Mouse (Mus musculus) MEL (cell line): ENCODE data around the gene Aaed1. TPM values are rescaled to one million over a fixed set of nuclear protein-coding genes. Genes with fewer than 3 reads are reported as not detected.

Source experiments
- DNase-seq: peaks from one replicate; pipeline ENCODE4 v3.0.0; 2011; ENCODE audit warnings: low read depth, low spot score
- H3K27ac ChIP-seq: 2 replicates; pipeline ENCODE4 v1.5.1; 2012; ENCODE audit warnings: low read depth, mild to moderate bottlenecking, control low read depth, low read length, moderate library complexity; ENCODE audit not compliant: control insufficient read depth
- H3K27me3 ChIP-seq, 2 experiments: fragments of 150-350 bp in 1 of 2; sonication (generic) in 1 of 2; 2 replicates each; pipeline ENCODE4 v1.6.1; 2012; ENCODE audit warnings: low read length in 2 of 2, mild to moderate bottlenecking in 2 of 2, improper control_type of control experiment in 1 of 2, moderate library complexity in 1 of 2; ENCODE audit not compliant: insufficient read depth in 2 of 2, control insufficient read depth in 1 of 2
- H3K36me3 ChIP-seq, 2 experiments: 2 replicates each; pipeline ENCODE4 v1.6.1; 2012 to 2014; ENCODE audit warnings: low read length in 2 of 2, improper control_type of control experiment in 1 of 2, inconsistent platforms in 1 of 2, mild to moderate bottlenecking in 1 of 2; ENCODE audit not compliant: insufficient read depth in 2 of 2, control insufficient read depth in 1 of 2
- H3K4me1 ChIP-seq, 2 experiments: fragments of 150-350 bp in 1 of 2; sonication (generic) in 1 of 2; 2 replicates each; pipeline ENCODE4 v1.6.1; 2012; ENCODE audit warnings: low read length in 2 of 2, improper control_type of control experiment in 1 of 2, mild to moderate bottlenecking in 1 of 2; ENCODE audit not compliant: insufficient read depth in 2 of 2, control insufficient read depth in 1 of 2
- H3K4me3 ChIP-seq, 2 experiments: fragments of 150-350 bp in 1 of 2; sonication (generic) in 1 of 2; 2 replicates each; pipeline ENCODE4 v1.5.1; 2012; ENCODE audit warnings: low read depth in 2 of 2, low read length in 2 of 2, mild to moderate bottlenecking in 2 of 2, moderate library complexity in 2 of 2, control low read depth in 1 of 2, improper control_type of control experiment in 1 of 2; ENCODE audit not compliant: control insufficient read depth in 1 of 2, insufficient read depth in 1 of 2
- H3K79me2 ChIP-seq: 2 replicates; pipeline ENCODE4 v1.6.1; 2012; ENCODE audit warnings: mild to moderate bottlenecking, low read length, moderate library complexity; ENCODE audit not compliant: control insufficient read depth, poor library complexity, insufficient read depth
- H3K9ac ChIP-seq: 2 replicates; pipeline ENCODE4 v1.6.1; 2012; ENCODE audit warnings: low read depth, mild to moderate bottlenecking, control low read depth, low read length, moderate library complexity; ENCODE audit not compliant: control insufficient read depth, poor library complexity, severe bottlenecking
- H3K9me3 ChIP-seq: fragments of 150-350 bp; sonication (generic); replicated peaks from 2 replicates; pipeline ENCODE4 v1.6.1; 2012; ENCODE audit warnings: mild to moderate bottlenecking, low read length, improper control_type of control experiment, moderate library complexity; ENCODE audit not compliant: insufficient read depth
- BHLHE40 ChIP-seq: IDR thresholded peaks from 2 replicates; pipeline ENCODE4 v1.6.1; 2012; ENCODE audit warnings: low read depth, mild to moderate bottlenecking, inconsistent platforms, low read length, improper control_type of control experiment, borderline replicate concordance
- CHD2 ChIP-seq: IDR thresholded peaks from 2 replicates; pipeline ENCODE4 v1.6.1; 2011; ENCODE audit warnings: low read length, improper control_type of control experiment
- ELF1 ChIP-seq: IDR thresholded peaks from 2 replicates; pipeline ENCODE4 v1.6.1; 2014; ENCODE audit warnings: low read depth, mild to moderate bottlenecking, inconsistent platforms, low read length, improper control_type of control experiment, moderate library complexity
- EP300 ChIP-seq, 2 experiments: IDR thresholded peaks; 2 replicates each; pipeline ENCODE4 v1.6.1; 2011; ENCODE audit warnings: improper control_type of control experiment in 2 of 2, low read length in 2 of 2, low read depth in 1 of 2, mild to moderate bottlenecking in 1 of 2
- GABPA ChIP-seq: IDR thresholded peaks from 2 replicates; pipeline ENCODE4 v1.6.1; 2012; ENCODE audit warnings: low read depth, mild to moderate bottlenecking, inconsistent platforms, low read length, improper control_type of control experiment, moderate library complexity
- GATA1 ChIP-seq: IDR thresholded peaks from 2 replicates; pipeline ENCODE4 v1.6.1; 2011; ENCODE audit warnings: low read depth, low read length, improper control_type of control experiment
- HCFC1 ChIP-seq: IDR thresholded peaks from 2 replicates; pipeline ENCODE4 v1.6.1; 2012; ENCODE audit warnings: low read depth, mild to moderate bottlenecking, inconsistent platforms, low read length, improper control_type of control experiment, moderate library complexity
- KAT2A ChIP-seq: conservative IDR thresholded peaks from 2 replicates; pipeline ENCODE4 v1.6.1; 2012; ENCODE audit warnings: low read depth, low read length, improper control_type of control experiment, inconsistent platforms
- MAFK ChIP-seq: IDR thresholded peaks from 2 replicates; pipeline ENCODE4 v1.6.1; 2011; ENCODE audit warnings: low read depth, mild to moderate bottlenecking, low read length, improper control_type of control experiment, borderline replicate concordance
- MAZ ChIP-seq: IDR thresholded peaks from 2 replicates; pipeline ENCODE4 v1.6.1; 2012; ENCODE audit warnings: low read depth, mild to moderate bottlenecking, inconsistent platforms, low read length, improper control_type of control experiment
- MYC ChIP-seq: IDR thresholded peaks from 2 replicates; pipeline ENCODE4 v1.6.1; 2011; ENCODE audit warnings: low read depth, mild to moderate bottlenecking, low read length, improper control_type of control experiment, moderate library complexity
- RCOR1 ChIP-seq: IDR thresholded peaks from 2 replicates; pipeline ENCODE4 v1.6.1; 2012; ENCODE audit warnings: low read depth, mild to moderate bottlenecking, inconsistent platforms, low read length, improper control_type of control experiment
- SMC3 ChIP-seq: IDR thresholded peaks from 2 replicates; pipeline ENCODE4 v1.6.1; 2011; ENCODE audit warnings: low read depth, low read length, improper control_type of control experiment
- TAL1 ChIP-seq: IDR thresholded peaks from 2 replicates; pipeline ENCODE4 v1.6.1; 2012; ENCODE audit warnings: mild to moderate bottlenecking, inconsistent platforms, low read length, moderate library complexity, mixed read lengths
- TBP ChIP-seq: IDR thresholded peaks from 2 replicates; pipeline ENCODE4 v1.8.0; 2011; ENCODE audit warnings: low read depth, low read length, improper control_type of control experiment
- USF1 ChIP-seq: IDR thresholded peaks from 2 replicates; pipeline ENCODE4 v1.6.1; 2014; ENCODE audit warnings: low read depth, mild to moderate bottlenecking, inconsistent platforms, low read length, improper control_type of control experiment, moderate library complexity
- ZKSCAN1 ChIP-seq: IDR thresholded peaks from 2 replicates; pipeline ENCODE4 v1.6.1; 2012; ENCODE audit warnings: low read depth, mild to moderate bottlenecking, inconsistent platforms, low read length, improper control_type of control experiment, moderate library complexity
- ZNF384 ChIP-seq: IDR thresholded peaks from 2 replicates; pipeline ENCODE4 v1.6.1; 2012; ENCODE audit warnings: low read depth, mild to moderate bottlenecking, inconsistent platforms, low read length, improper control_type of control experiment
- polyA plus RNA-seq, 2 experiments: library from polyadenylated mRNA; stranded (reverse) in 1 of 2; unstranded in 1 of 2; fragments of >175 nt in 1 of 2; fragments of >200 nt in 1 of 2; gene quantifications; 2 replicates each; pipeline versions ENCODE4 v1.2.1 to v1.2.4; 2012; ENCODE audit warnings: low replicate concordance in 2 of 2, low read depth in 1 of 2; ENCODE audit not compliant: insufficient read length in 2 of 2, insufficient read depth in 1 of 2, missing spikeins in 1 of 2
- total RNA-seq: library from RNA; depleted of rRNA; stranded (reverse); fragments of 300-350 nt; gene quantifications from 2 replicates; pipeline ENCODE4 v1.2.3, GENCODE M21; 2012

Gene Aaed1
- total and polyA plus RNA-seq, 3 experiments = 4.2 to 190 (median 13.5) TPM

GRCm38 (mm10) chr13:64335546-64336132 lies 23.1 kb upstream of the Aaed1 start:
- Histone ChIP-seq H3K4me1 (no peaks in the 10 kb centered on the region), H3K9me3 (no peaks in the 10 kb centered on the region), H3K27me3 (no peaks in the 10 kb centered on the region; a peak in 1 of 4 replicates), H3K36me3 (no peaks in the 10 kb centered on the region), H3K9ac (no peak overlapping the region), H3K4me3 (no peak overlapping the region), H3K79me2 (no peaks in the 10 kb centered on the region), H3K27ac (no peak overlapping the region)
- no peak for DNase-seq
- TF ChIP-seq TAL1 (no peak), USF1 (no peak), RCOR1 (no peak), ZNF384 (no peak), ZKSCAN1 (no peak), KAT2A (no peak), MYC (no peak)

DNA sequence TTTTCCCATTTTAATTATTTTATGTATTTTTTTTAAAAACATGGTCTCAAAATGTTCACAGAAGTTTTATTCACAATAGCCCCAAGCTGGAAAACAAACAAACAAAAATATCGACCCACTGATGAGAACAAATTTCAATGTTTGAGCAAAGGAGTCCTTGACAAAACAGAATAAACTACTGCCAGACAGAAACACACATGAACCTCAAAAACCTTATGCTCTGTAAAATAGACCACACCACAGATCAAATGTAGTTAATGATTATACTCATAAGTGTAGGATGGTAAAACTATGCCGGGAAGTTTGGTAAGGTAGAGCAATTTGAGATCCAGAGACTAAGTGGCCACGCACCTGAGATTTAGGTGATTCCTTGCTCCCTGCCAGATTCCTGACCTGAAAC lies 20.6 kb upstream of the Aaed1 start:
- H3K79me2 ChIP-seq = no peaks in the 10 kb centered on the region
- H3K9me3 ChIP-seq = no peaks in the 10 kb centered on the region
- no peak overlapping the region for H3K9ac ChIP-seq
- no peak overlapping the region for H3K27ac ChIP-seq
- no peaks in the 10 kb centered on the region for H3K4me1 ChIP-seq
- no peaks in the 10 kb centered on the region for H3K36me3 ChIP-seq
- DNase-seq = no peak
- H3K27me3 ChIP-seq = no peaks in the 10 kb centered on the region; a peak in 1 of 4 replicates
- no peak for TF ChIP-seq TBP
- TF ChIP-seq BHLHE40 = no peak
- no peak for TF ChIP-seq HCFC1
- no peak overlapping the region for H3K4me3 ChIP-seq

- no peak for DNase-seq
- no peaks in the 10 kb centered on the region for H3K9me3 ChIP-seq
- no peaks in the 10 kb centered on the region for H3K4me1 ChIP-seq
- H3K36me3 ChIP-seq = no peaks in the 10 kb centered on the region
- no peaks in the 10 kb centered on the region; a peak in 1 of 4 replicates for H3K27me3 ChIP-seq
- no peak for TF ChIP-seq SMC3
- no peak for TF ChIP-seq GATA1
- no peak for TF ChIP-seq CHD2
- no peak for TF ChIP-seq ZNF384
- TF ChIP-seq EP300 (IDR thresholded peaks at IDR 0.05; ENCODE audit: low read depth in 1 of 2, low read length in 2 of 2) = no peak
- TF ChIP-seq MYC = no peak
- TF ChIP-seq ELF1 = no peak
- no peak for TF ChIP-seq MAFK
- no peak for TF ChIP-seq GABPA
- TF ChIP-seq HCFC1 = no peak
- no peak for TF ChIP-seq MAZ
- TF ChIP-seq KAT2A = no peak
- H3K4me3 ChIP-seq = no peak overlapping the region
- no peak overlapping the region for H3K9ac ChIP-seq
- H3K27ac ChIP-seq = no peak overlapping the region
- no peaks in the 10 kb centered on the region for H3K79me2 ChIP-seq
Observed at GRCm38 (mm10) chr13:64332321-64332720, 19.8 kb upstream of the Aaed1 start.
